Mouse (Mus musculus) kidney, embryonic 15.5 days (tissue): ENCODE measurements around the gene Hpn. TPM values are rescaled to one million over a fixed set of nuclear protein-coding genes. Genes with fewer than 3 reads are reported as not detected.

Experiments
- ATAC-seq: fragments of 200-750 bp; cut with Nextera tagmentation; replicated peaks from 2 replicates; pipeline ENCODE4 v1.8.0; 2017; ENCODE audit warnings: moderate TSS enrichment; ENCODE audit not compliant: low FRiP score
- H3K27ac ChIP-seq: fragments of 300-500 bp; sonication (generic); 2 replicates; pipeline ENCODE4 v1.5.1; 2015; ENCODE audit warnings: mild to moderate bottlenecking, inconsistent platforms
- H3K27me3 ChIP-seq: fragments of 300-500 bp; sonication (generic); 2 replicates; pipeline ENCODE4 v1.6.1; 2015; ENCODE audit warnings: inconsistent platforms
- H3K36me3 ChIP-seq: fragments of 300-500 bp; sonication (generic); 2 replicates; pipeline ENCODE4 v1.6.1; 2015; ENCODE audit warnings: inconsistent platforms
- H3K4me1 ChIP-seq: fragments of 300-500 bp; sonication (generic); 2 replicates; pipeline ENCODE4 v1.6.1; 2015; ENCODE audit warnings: inconsistent platforms
- H3K4me2 ChIP-seq: fragments of 300-500 bp; sonication (generic); 2 replicates; pipeline ENCODE4 v1.6.1; 2015; ENCODE audit warnings: moderate library complexity, mild to moderate bottlenecking, inconsistent platforms
- H3K4me3 ChIP-seq: fragments of 300-500 bp; sonication (generic); replicated peaks from 2 replicates; pipeline ENCODE4 v1.5.1; 2015; ENCODE audit warnings: mild to moderate bottlenecking, inconsistent platforms
- H3K9ac ChIP-seq: fragments of 300-500 bp; sonication (generic); 2 replicates; pipeline ENCODE4 v1.6.1; 2015; ENCODE audit warnings: mild to moderate bottlenecking, inconsistent platforms
- H3K9me3 ChIP-seq: fragments of 300-500 bp; sonication (generic); replicated peaks from 2 replicates; pipeline ENCODE4 v1.6.1; 2016; ENCODE audit warnings: inconsistent platforms
- WGBS: fragments of 180-500 bp; shearing (Covaris S2); methylation state at CpG from one replicate; pipeline ENCODE4 v1.1.7; 2015; ENCODE audit warnings: mixed read lengths; 5-methylcytosine and 5-hydroxymethylcytosine counted together
- polyA plus RNA-seq: library from polyadenylated mRNA; unstranded; fragments of >200 nt; fragmentation: Nextera tagmentation; extraction: Ambion mirVana; gene quantifications from 2 replicates; pipeline ENCODE4 v1.2.1, GENCODE M21; 2015

Hpn gene
- polyA plus RNA-seq, 1 experiment from 2014 or later = 45.0 TPM

- Histone ChIP-seq H3K9me3 (no peaks in the 10 kb centered on the region), H3K4me2 (no peak overlapping the region; the same call in 1 of the 2 replicates), H3K4me3 (no peak overlapping the region), H3K27me3 (peaks cover 35% of the 10 kb centered on the region), H3K9ac (no peak overlapping the region), H3K36me3 (no peaks in the 10 kb centered on the region), H3K4me1 (peaks cover 59% of the 10 kb centered on the region), H3K27ac (no peak overlapping the region)
- ATAC-seq = no peak
- 13% methylated on average over 1 of the region's 4 CpGs for WGBS
Observed at GRCm38 (mm10) chr7:31055883-31056282, 59.2 kb downstream of the Hpn start.

GRCm38 (mm10) chr7:31055354-31055824, 59.7 kb downstream of the Hpn start:
- H3K9ac ChIP-seq = 0 out of 2 replicates have a peak overlapping the region, but pooled peaks have one; percentile 17
- H3K9me3 ChIP-seq = no peaks in the 10 kb centered on the region
- H3K4me2 ChIP-seq = peak overlapping the region; percentile 52
- H3K27me3 ChIP-seq = peaks cover 40% of the 10 kb centered on the region
- peak overlapping the region; percentile 68 for H3K27ac ChIP-seq
- ATAC-seq = peak; percentile 84
- H3K36me3 ChIP-seq = no peaks in the 10 kb centered on the region
- peaks cover 63% of the 10 kb centered on the region for H3K4me1 ChIP-seq
- WGBS = 8% methylated on average over 9 of the region's 10 CpGs
- peak overlapping the region; percentile 31 for H3K4me3 ChIP-seq

GRCm38 (mm10) chr7:31054661-31055320, 60.3 kb downstream of the Hpn start:
- Histone ChIP-seq H3K27me3 (peaks cover 46% of the 10 kb centered on the region), H3K4me3 (peak overlapping the region; percentile 31), H3K36me3 (no peaks in the 10 kb centered on the region), H3K9ac (no peak overlapping the region), H3K4me1 (peaks cover 69% of the 10 kb centered on the region), H3K4me2 (peak overlapping the region; percentile 52), H3K27ac (peak overlapping the region; percentile 68), H3K9me3 (no peaks in the 10 kb centered on the region)
- ATAC-seq = no peak
- WGBS = 34% methylated on average over 11 of the region's 11 CpGs

GRCm38 (mm10) chr7:31053882-31054447, 61.1 kb downstream of the Hpn start:
- Histone ChIP-seq H3K9ac (no peak overlapping the region), H3K4me3 (no peak overlapping the region), H3K4me2 (peak overlapping the region; percentile 52; the same call in 1 of the 2 replicates), H3K27ac (no peak overlapping the region), H3K36me3 (no peaks in the 10 kb centered on the region), H3K4me1 (peaks cover 70% of the 10 kb centered on the region), H3K27me3 (peaks cover 54% of the 10 kb centered on the region), H3K9me3 (no peaks in the 10 kb centered on the region)
- WGBS = 31% methylated on average over 10 of the region's 10 CpGs
- ATAC-seq = no peak

- Histone ChIP-seq H3K4me3 (peak overlapping the region; percentile 32), H3K36me3 (no peaks in the 10 kb centered on the region), H3K9me3 (no peaks in the 10 kb centered on the region), H3K27ac (0 out of 2 replicates have a peak overlapping the region, but pooled peaks have one; percentile 32), H3K4me1 (peaks cover 70% of the 10 kb centered on the region), H3K4me2 (peak overlapping the region; percentile 59), H3K27me3 (peaks cover 60% of the 10 kb centered on the region), H3K9ac (peak overlapping the region; percentile 29; the same call in 1 of the 2 replicates)
- ATAC-seq = peak; percentile 52
- 1% methylated on average over 34 of the region's 34 CpGs for WGBS
Observed at GRCm38 (mm10) chr7:31052636-31053434, 62.3 kb downstream of the Hpn start.

- Histone ChIP-seq H3K9me3 (no peaks in the 10 kb centered on the region), H3K27me3 (peaks cover 60% of the 10 kb centered on the region), H3K4me1 (peaks cover 70% of the 10 kb centered on the region), H3K4me2 (peak overlapping the region; percentile 59), H3K27ac (no peak overlapping the region), H3K9ac (peak overlapping the region; percentile 29; the same call in 1 of the 2 replicates), H3K4me3 (peak overlapping the region; percentile 32), H3K36me3 (no peaks in the 10 kb centered on the region)
- ATAC-seq = no peak
- WGBS = 4% methylated on average over 22 of the region's 22 CpGs
Observed at GRCm38 (mm10) chr7:31052251-31052635, 62.8 kb downstream of the Hpn start.

- no peaks in the 10 kb centered on the region for H3K9me3 ChIP-seq
- WGBS = under 1% methylated on average over 28 of the region's 28 CpGs
- peaks cover 62% of the 10 kb centered on the region for H3K27me3 ChIP-seq
- H3K36me3 ChIP-seq = no peaks in the 10 kb centered on the region
- ATAC-seq = no peak
- peak within 1 kb of the TSS; percentile 29; the same call in 1 of the 2 replicates for H3K9ac ChIP-seq
- H3K27ac ChIP-seq = no peak within 1 kb of the TSS
- peak within 1 kb of the TSS; percentile 59 for H3K4me2 ChIP-seq
- H3K4me3 ChIP-seq = peak within 1 kb of the TSS; percentile 32
- peaks cover 69% of the 10 kb centered on the region for H3K4me1 ChIP-seq
Observed at GRCm38 (mm10) chr7:31051321-31052021, 63.6 kb downstream of the Hpn start, which contains the start of gene Fxyd7. Gene Fxyd7, minus strand, starts transcription at chr7:31051467.

- no peak overlapping the region for H3K27ac ChIP-seq
- whole genome bisulfite sequencing = 3% methylated on average over 9 of the region's 9 CpGs
- peaks cover 64% of the 10 kb centered on the region for H3K27me3 ChIP-seq
- H3K9ac ChIP-seq = no peak overlapping the region
- H3K9me3 ChIP-seq = no peaks in the 10 kb centered on the region
- ATAC-seq = no peak
- H3K36me3 ChIP-seq = no peaks in the 10 kb centered on the region
- peaks cover 64% of the 10 kb centered on the region for H3K4me1 ChIP-seq
- H3K4me3 ChIP-seq = peak overlapping the region; percentile 32
- peak overlapping the region; percentile 59 for H3K4me2 ChIP-seq
Observed at GRCm38 (mm10) chr7:31050921-31051320, 64.2 kb downstream of the Hpn start.

GRCm38 (mm10) chr7:31050487-31050886, 64.6 kb downstream of the Hpn start:
- peaks cover 64% of the 10 kb centered on the region for H3K27me3 ChIP-seq
- no peak for ATAC-seq
- no peak overlapping the region for H3K27ac ChIP-seq
- 5% methylated on average over 6 of the region's 6 CpGs for WGBS
- peak overlapping the region; percentile 59 for H3K4me2 ChIP-seq
- H3K9me3 ChIP-seq = no peaks in the 10 kb centered on the region
- H3K9ac ChIP-seq = no peak overlapping the region
- H3K4me3 ChIP-seq = peak overlapping the region; percentile 32; the same call in 1 of the 2 replicates
- H3K4me1 ChIP-seq = peaks cover 61% of the 10 kb centered on the region
- no peaks in the 10 kb centered on the region for H3K36me3 ChIP-seq

GRCm38 (mm10) chr7:31049846-31050281, 65.2 kb downstream of the Hpn start:
- Histone ChIP-seq H3K9me3 (no peaks in the 10 kb centered on the region), H3K4me2 (peak overlapping the region; percentile 59), H3K36me3 (no peaks in the 10 kb centered on the region), H3K27me3 (peaks cover 66% of the 10 kb centered on the region), H3K27ac (no peak overlapping the region), H3K9ac (no peak overlapping the region), H3K4me1 (peaks cover 55% of the 10 kb centered on the region), H3K4me3 (peak overlapping the region; percentile 32)
- ATAC-seq = no peak
- WGBS = under 1% methylated on average over 10 of the region's 15 CpGs

GRCm38 (mm10) chr7:31049135-31049845, 65.8 kb downstream of the Hpn start:
- H3K27me3 ChIP-seq = peaks cover 70% of the 10 kb centered on the region

More at GRCm38 (mm10) chr7:31049135-31049845, 65.8 kb downstream of the Hpn start:
- no peak for ATAC-seq
- H3K9ac ChIP-seq = no peak overlapping the region
- 17% methylated on average over 5 of the region's 5 CpGs for WGBS
- H3K9me3 ChIP-seq = no peaks in the 10 kb centered on the region
- peaks cover 49% of the 10 kb centered on the region for H3K4me1 ChIP-seq
- H3K4me2 ChIP-seq = peak overlapping the region; percentile 59
- H3K36me3 ChIP-seq = no peaks in the 10 kb centered on the region
- H3K27ac ChIP-seq = no peak overlapping the region
- no peak overlapping the region for H3K4me3 ChIP-seq
